Mouse (Mus musculus) E14TG2a.4 (cell line): Measurements from ENCODE around the gene Clec2l.

Experiments
- CTCF ChIP-seq: conservative IDR thresholded peaks from 2 replicates; pipeline ENCODE4 v1.5.1; 2014; ENCODE audit warnings: low read length
- NANOG ChIP-seq: IDR thresholded peaks from 2 replicates; pipeline ENCODE4 v1.6.1; 2014; ENCODE audit warnings: borderline replicate concordance, low read length, mixed read lengths
- POU5F1 ChIP-seq: IDR thresholded peaks from 2 replicates; pipeline ENCODE4 v1.6.1; 2014; ENCODE audit warnings: low read length, borderline replicate concordance

GRCm38 (mm10) chr6:38682532-38682931 is 19.7 kb downstream of the Clec2l start:
- TF ChIP-seq CTCF (no peak), NANOG (no peak), POU5F1 (no peak)
